7 mouse cellular contexts compared by ENCODE assay signal in the genomic region with DNA sequence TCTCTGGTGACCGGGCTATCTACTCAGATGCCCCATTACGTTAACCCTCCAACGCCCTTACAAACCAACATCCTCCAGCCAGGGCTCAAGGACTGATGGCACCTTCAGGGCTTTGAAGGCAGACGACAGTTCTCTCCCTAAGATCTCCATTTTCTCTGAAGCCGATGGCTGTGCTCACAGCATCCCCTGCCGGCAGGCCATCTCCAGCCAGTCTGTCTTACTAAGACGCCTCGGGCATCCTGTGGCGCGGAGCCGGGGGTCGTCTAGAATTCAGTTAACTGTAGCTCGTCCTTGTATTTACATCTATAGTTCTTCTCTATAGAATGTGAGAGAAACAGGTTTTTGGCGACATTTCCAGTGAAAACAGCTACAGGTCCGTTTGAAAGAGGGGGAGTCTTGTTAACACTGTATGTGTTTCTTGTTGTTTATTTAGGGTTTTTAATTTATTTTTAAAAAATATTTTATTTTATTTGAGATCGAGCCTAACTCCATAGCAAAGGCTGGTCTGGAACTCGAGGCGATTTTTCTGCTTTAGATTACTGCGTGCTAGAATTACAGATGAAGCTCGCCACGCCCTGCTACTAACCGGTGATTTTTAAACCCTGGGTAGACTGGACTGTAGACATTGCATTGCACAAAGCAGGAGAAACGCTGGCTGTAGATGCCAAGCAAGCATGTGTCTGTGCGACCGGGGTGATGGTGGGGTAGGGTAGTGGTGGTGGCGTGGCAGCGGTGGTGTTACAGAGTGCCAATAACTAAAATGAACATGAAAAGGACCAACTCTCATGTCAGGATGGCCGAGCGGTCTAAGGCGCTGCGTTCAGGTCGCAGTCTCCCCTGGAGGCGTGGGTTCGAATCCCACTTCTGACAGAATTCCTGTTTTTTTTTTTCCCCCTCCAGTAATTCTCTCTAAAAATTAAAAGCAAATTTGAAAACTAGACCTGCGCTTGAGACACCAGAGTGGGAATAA. TPM values are rescaled to one million over a fixed set of nuclear protein-coding genes. Genes with fewer than 3 reads are reported as not detected.
DNase-seq lines count a peak whose midpoint lies in the region; ATAC-seq lines count a peak whose summit lies in the region.

No protein-coding gene starts in this region.

- peak; percentile 74 to 75 for DNase-seq in adrenal gland, adult 18-20 months (ENCODE audit: low spot score in 2 of 2)
- peak; percentile 94 for DNase-seq in embryo, embryonic 10.5 days (ENCODE audit: low spot score)
- DNase-seq in gastrocnemius, postnatal 14 days = peak; percentile 76
- peak; percentile 88 for DNase-seq in intestine, embryonic 14.5 days (ENCODE audit: low spot score)
- DNase-seq in left cerebral cortex, postnatal 25 days (ENCODE audit: low spot score in 2 of 2) = peak; percentile 81 to 88
- peak; percentile 89 for DNase-seq in mesoderm, embryonic 11.5 days (ENCODE audit: low read depth, low spot score)
- peak; percentile 74 for DNase-seq in skeletal muscle tissue, adult 2 months (ENCODE audit: low read depth, low spot score)

- no peaks in the 10 kb centered on the region for H3K36me3 ChIP-seq in intestine, embryonic 14.5 days (ENCODE audit: control insufficient read depth, insufficient read depth, low read length)

- no peaks in the 10 kb centered on the region for H3K27me3 ChIP-seq in intestine, embryonic 14.5 days (replicated peaks; ENCODE audit: control insufficient read depth, insufficient read depth, low read length)

- peak overlapping the region; percentile 8; the same call in 1 of the 2 replicates for H3K9ac ChIP-seq in intestine, embryonic 14.5 days (ENCODE audit: low read length)

- WGBS in intestine, embryonic 14.5 days = under 1% methylated on average over 35 of the region's 35 CpGs

- intact Hi-C loops in gastrocnemius, postnatal 14 days (cut with DNase I; ENCODE audit: low total_unique reads) = no loop called here
- intact Hi-C loops in left cerebral cortex, postnatal 25 days (cut with DNase I) = loop anchor here (2.0 to 5.0 kb wide), 4 partner anchors 100 to 361 kb away; no protein-coding TSS in a partner anchor

- H3K9me3 ChIP-seq in intestine, embryonic 14.5 days (ENCODE audit: control insufficient read depth, low read length) = no peaks in the 10 kb centered on the region

- ATAC-seq in intestine, embryonic 14.5 days (replicated peaks; ENCODE audit: low FRiP score, low TSS enrichment, low read depth) = peak; percentile 89

- no peaks in the 10 kb centered on the region for H3K4me1 ChIP-seq in intestine, embryonic 14.5 days (replicated peaks; ENCODE audit: control insufficient read depth, insufficient read depth, low read length)

- peak overlapping the region; percentile 52 for H3K4me3 ChIP-seq in intestine, embryonic 14.5 days (ENCODE audit: low read depth, low read length)

- peak overlapping the region; percentile 51 for H3K4me2 ChIP-seq in intestine, embryonic 14.5 days (ENCODE audit: low read length)

- H3K27ac ChIP-seq in intestine, embryonic 14.5 days (ENCODE audit: low read depth) = no peak overlapping the region

RNA-seq across cellular contexts. Expression of a gene that starts 7.1 kb away (rescaled TPM):
- total RNA-seq in adrenal gland, adult 18-20 months (2021) = under 1 TPM; 0.46 to 0.93 TPM
- total RNA-seq in gastrocnemius, postnatal 14 days (2021) = 10 to 100 TPM in 1 of 2 experiments, 1 to 10 TPM in 1; 2.7 to 13.1 TPM
- 41.0 and 45.1 TPM in 2 replicates for polyA plus RNA-seq in intestine, embryonic 14.5 days (2014; fragmentation: Nextera tagmentation; extraction: Ambion mirVana)
- 10 to 100 TPM; 37.5 to 40.2 TPM for total RNA-seq in left cerebral cortex, postnatal 25 days (2021)

RNA-seq across cellular contexts. Expression of a gene that starts 36.7 kb away (rescaled TPM):
- total RNA-seq in adrenal gland, adult 18-20 months (2021) = 10 to 100 TPM; 60.6 to 66.6 TPM
- 10 to 100 TPM; 63.2 to 64.6 TPM for total RNA-seq in gastrocnemius, postnatal 14 days (2021)
- 53.5 and 61.0 TPM in 2 replicates for polyA plus RNA-seq in intestine, embryonic 14.5 days (2014; fragmentation: Nextera tagmentation; extraction: Ambion mirVana)
- 100 to 1,000 TPM; 157 to 158 TPM for total RNA-seq in left cerebral cortex, postnatal 25 days (2021)

RNA-seq across cellular contexts. Expression of a gene that starts 42.3 kb away (rescaled TPM):
- under 1 TPM in 1 of 2 experiments, not detected in 1; 0.60 TPM for total RNA-seq in adrenal gland, adult 18-20 months (2021)
- total RNA-seq in gastrocnemius, postnatal 14 days (2021) = not detected
- polyA plus RNA-seq in intestine, embryonic 14.5 days (2014; fragmentation: Nextera tagmentation; extraction: Ambion mirVana) = not detected in 2 replicates
- under 1 TPM in 1 of 2 experiments, not detected in 1; 0.21 TPM for total RNA-seq in left cerebral cortex, postnatal 25 days (2021)
